Mouse (Mus musculus) megakaryocyte, embryonic 14.5 days (primary cell): Measurements from ENCODE around the gene Adamtsl1. TPM values are rescaled to one million over a fixed set of nuclear protein-coding genes. Genes with fewer than 3 reads are reported as not detected.

Source experiments
- H3K27me3 ChIP-seq: replicated peaks from 2 replicates; pipeline ENCODE3; 2012; ENCODE audit warnings: inconsistent platforms
- H3K36me3 ChIP-seq: replicated peaks from 2 replicates; pipeline ENCODE3; 2012; ENCODE audit warnings: low read length, inconsistent platforms, mixed read lengths
- H3K4me1 ChIP-seq: 2 replicates; pipeline ENCODE4 v1.6.1; 2012; ENCODE audit warnings: inconsistent platforms
- H3K4me3 ChIP-seq: replicated peaks from 2 replicates; pipeline ENCODE3; 2012; ENCODE audit warnings: moderate library complexity, mild to moderate bottlenecking, inconsistent platforms
- H3K9me3 ChIP-seq: 2 replicates; pipeline ENCODE4 v1.6.1; 2012; ENCODE audit warnings: inconsistent platforms
- FLI1 ChIP-seq: IDR thresholded peaks from 2 replicates; pipeline ENCODE4 v1.6.1; 2012; ENCODE audit warnings: low read length, inconsistent platforms, mixed read lengths
- GATA1 ChIP-seq: IDR thresholded peaks from 3 replicates; pipeline ENCODE4 v1.6.1; 2012; ENCODE audit warnings: mixed read lengths, low read length, inconsistent platforms, borderline replicate concordance
- polyA plus RNA-seq: library from polyadenylated mRNA; stranded (reverse); fragments of >175 nt; gene quantifications from 2 replicates; pipeline ENCODE4 v1.2.3, GENCODE M21; 2012; ENCODE audit warnings: low replicate concordance; ENCODE audit not compliant: insufficient read depth

Gene Adamtsl1
- polyA plus RNA-seq, 1 experiment = 0.44 TPM

GRCm38 (mm10) chr4:86053487-86054237, 539.7 kb downstream of the Adamtsl1 start:
- peak overlapping the region; percentile 90 for H3K4me3 ChIP-seq
- H3K4me1 ChIP-seq = peaks cover 16% of the 10 kb centered on the region
- H3K36me3 ChIP-seq = no peaks in the 10 kb centered on the region
- H3K27me3 ChIP-seq = no peaks in the 10 kb centered on the region
- no peak for TF ChIP-seq GATA1
- TF ChIP-seq FLI1 = no peak
- no peaks in the 10 kb centered on the region for H3K9me3 ChIP-seq

GRCm38 (mm10) chr4:86060614-86061013, 546.6 kb downstream of the Adamtsl1 start:
- Histone ChIP-seq H3K36me3 (no peaks in the 10 kb centered on the region), H3K27me3 (no peaks in the 10 kb centered on the region), H3K4me3 (no peak overlapping the region), H3K4me1 (no peaks in the 10 kb centered on the region), H3K9me3 (no peaks in the 10 kb centered on the region)
- no peak for TF ChIP-seq GATA1
- no peak for TF ChIP-seq FLI1

- TF ChIP-seq GATA1 (no peak), FLI1 (no peak)
Observed at GRCm38 (mm10) chr4:86068376-86068775, 554.4 kb downstream of the Adamtsl1 start.

GRCm38 (mm10) chr4:86068875-86069718, 555.1 kb downstream of the Adamtsl1 start:
- TF ChIP-seq FLI1 (no peak), GATA1 (no peak)

More at GRCm38 (mm10) chr4:86068376-86068775, 554.4 kb downstream of the Adamtsl1 start:
- no peak overlapping the region for H3K4me3 ChIP-seq
- H3K9me3 ChIP-seq = no peaks in the 10 kb centered on the region
- no peaks in the 10 kb centered on the region for H3K36me3 ChIP-seq
- H3K4me1 ChIP-seq = no peaks in the 10 kb centered on the region
- peaks cover 5% of the 10 kb centered on the region for H3K27me3 ChIP-seq

GRCm38 (mm10) chr4:86074871-86075270, 560.9 kb downstream of the Adamtsl1 start:
- Histone ChIP-seq H3K4me3 (no peak overlapping the region), H3K4me1 (no peaks in the 10 kb centered on the region), H3K9me3 (no peaks in the 10 kb centered on the region)

More at GRCm38 (mm10) chr4:86068875-86069718, 555.1 kb downstream of the Adamtsl1 start:
- no peaks in the 10 kb centered on the region for H3K9me3 ChIP-seq
- H3K36me3 ChIP-seq = no peaks in the 10 kb centered on the region
- peaks cover 5% of the 10 kb centered on the region for H3K27me3 ChIP-seq
- no peaks in the 10 kb centered on the region for H3K4me1 ChIP-seq
- no peak overlapping the region for H3K4me3 ChIP-seq

GRCm38 (mm10) chr4:86077355-86077754, 563.4 kb downstream of the Adamtsl1 start:
- Histone ChIP-seq H3K9me3 (no peaks in the 10 kb centered on the region), H3K4me3 (no peak overlapping the region), H3K4me1 (no peaks in the 10 kb centered on the region), H3K27me3 (no peaks in the 10 kb centered on the region), H3K36me3 (no peaks in the 10 kb centered on the region)
- no peak for TF ChIP-seq FLI1
- no peak for TF ChIP-seq GATA1

More at GRCm38 (mm10) chr4:86074871-86075270, 560.9 kb downstream of the Adamtsl1 start:
- peaks cover 5% of the 10 kb centered on the region for H3K27me3 ChIP-seq
- TF ChIP-seq GATA1 (no peak), FLI1 (no peak)
- no peaks in the 10 kb centered on the region for H3K36me3 ChIP-seq

- no peaks in the 10 kb centered on the region for H3K36me3 ChIP-seq
- TF ChIP-seq GATA1 (no peak), FLI1 (no peak)
- no peaks in the 10 kb centered on the region for H3K27me3 ChIP-seq
- no peak overlapping the region for H3K4me3 ChIP-seq
- no peaks in the 10 kb centered on the region for H3K4me1 ChIP-seq
- H3K9me3 ChIP-seq = no peaks in the 10 kb centered on the region
Observed at GRCm38 (mm10) chr4:86077854-86078253, 563.9 kb downstream of the Adamtsl1 start.

- TF ChIP-seq FLI1 (no peak), GATA1 (no peak)
- Histone ChIP-seq H3K36me3 (no peaks in the 10 kb centered on the region), H3K4me1 (no peaks in the 10 kb centered on the region), H3K27me3 (no peaks in the 10 kb centered on the region), H3K9me3 (no peaks in the 10 kb centered on the region), H3K4me3 (no peak overlapping the region)
Observed at GRCm38 (mm10) chr4:86087508-86087907, 573.5 kb downstream of the Adamtsl1 start.

GRCm38 (mm10) chr4:86103207-86103606, 589.2 kb downstream of the Adamtsl1 start:
- Histone ChIP-seq H3K4me3 (no peak overlapping the region), H3K36me3 (no peaks in the 10 kb centered on the region), H3K9me3 (no peaks in the 10 kb centered on the region; the same call in 1 of the 2 replicates), H3K27me3 (no peaks in the 10 kb centered on the region), H3K4me1 (no peaks in the 10 kb centered on the region)
- TF ChIP-seq GATA1 = no peak
- TF ChIP-seq FLI1 = no peak
